Mouse (Mus musculus): Measurements from ENCODE around the gene Xylb.

GRCm38 (mm10) chr9:119340212-119340580 is 17.0 kb upstream of the Xylb start:
- no peak for TF ChIP-seq MAFK (IDR thresholded peaks at IDR 0.05; ENCODE audit: insufficient read depth, low read depth, low read length)
- TF ChIP-seq CHD2 (IDR thresholded peaks at IDR 0.05; ENCODE audit: low read depth, low read length) = no peak
- no peak for TF ChIP-seq ZC3H11A (IDR thresholded peaks at IDR 0.05; ENCODE audit: borderline replicate concordance, low read depth, low read length)
